Mouse (Mus musculus): ENCODE results near the gene Tenm1. TPM values are rescaled to one million over a fixed set of nuclear protein-coding genes. Genes with fewer than 3 reads are reported as not detected.

Gene Tenm1
- total and polyA plus RNA-seq, 2 experiments from 2014 or later = 24.4 to 54.4 TPM

- Histone ChIP-seq H3K9me3 (ENCODE audit: low read length) (no peaks in the 10 kb centered on the region), H3K36me3 (ENCODE audit: insufficient read depth, low read length) (no peaks in the 10 kb centered on the region), H3K27ac (no peak overlapping the region), H3K27me3 (ENCODE audit: insufficient read depth, low read length) (no peaks in the 10 kb centered on the region), H3K4me1 (ENCODE audit: insufficient read depth, low read length) (no peaks in the 10 kb centered on the region), H3K4me3 (ENCODE audit: low read length) (no peak overlapping the region), H3K4me2 (ENCODE audit: low read depth, low read length) (no peak overlapping the region), H3K9ac (replicated peaks; ENCODE audit: low read length) (no peak overlapping the region)
- ATAC-seq (no peak), DNase-seq (ENCODE audit: low spot score) (no peak)
- WGBS = 71% methylated on average over 3 of the region's 3 CpGs
- TF ChIP-seq CTCF (IDR thresholded peaks at IDR 0.05; ENCODE audit: low read depth) = no peak
Observed at GRCm38 (mm10) chrX:43397957-43398356, 31.0 kb downstream of the Tenm1 start.

- Histone ChIP-seq H3K36me3 (ENCODE audit: insufficient read depth, low read length) (no peaks in the 10 kb centered on the region), H3K27me3 (ENCODE audit: insufficient read depth, low read length) (no peaks in the 10 kb centered on the region), H3K9ac (replicated peaks; ENCODE audit: low read length) (no peak overlapping the region), H3K9me3 (ENCODE audit: low read length) (no peaks in the 10 kb centered on the region), H3K27ac (no peak overlapping the region), H3K4me2 (ENCODE audit: low read depth, low read length) (no peak overlapping the region), H3K4me1 (ENCODE audit: insufficient read depth, low read length) (no peaks in the 10 kb centered on the region), H3K4me3 (ENCODE audit: low read length) (no peak overlapping the region)
- no peak for ATAC-seq
- DNase-seq (ENCODE audit: low spot score) = no peak
- no peak for TF ChIP-seq CTCF (IDR thresholded peaks at IDR 0.05; ENCODE audit: low read depth)
- WGBS = 87% methylated on average over 5 of the region's 5 CpGs
Observed at GRCm38 (mm10) chrX:43388106-43388505, 40.8 kb downstream of the Tenm1 start.

GRCm38 (mm10) chrX:43372526-43372925 lies 56.4 kb downstream of the Tenm1 start:
- no peaks in the 10 kb centered on the region for H3K27me3 ChIP-seq (ENCODE audit: insufficient read depth, low read length)
- WGBS = 37% methylated on average over 1 of the region's 1 CpGs
- H3K4me3 ChIP-seq (ENCODE audit: low read length) = no peak overlapping the region
- no peak overlapping the region for H3K27ac ChIP-seq
- no peak overlapping the region for H3K9ac ChIP-seq (replicated peaks; ENCODE audit: low read length)
- no peaks in the 10 kb centered on the region for H3K9me3 ChIP-seq (ENCODE audit: low read length)
- ATAC-seq (no peak), DNase-seq (ENCODE audit: low spot score) (no peak)
- H3K36me3 ChIP-seq (ENCODE audit: insufficient read depth, low read length) = no peaks in the 10 kb centered on the region
- H3K4me2 ChIP-seq (ENCODE audit: low read depth, low read length) = no peak overlapping the region
- no peak for TF ChIP-seq CTCF (IDR thresholded peaks at IDR 0.05; ENCODE audit: low read depth)
- H3K4me1 ChIP-seq (ENCODE audit: insufficient read depth, low read length) = no peaks in the 10 kb centered on the region

GRCm38 (mm10) chrX:43319351-43319750 lies 109.6 kb downstream of the Tenm1 start:
- Histone ChIP-seq H3K27me3 (ENCODE audit: insufficient read depth, low read length) (no peaks in the 10 kb centered on the region), H3K36me3 (ENCODE audit: insufficient read depth, low read length) (no peaks in the 10 kb centered on the region), H3K4me3 (ENCODE audit: low read length) (no peak overlapping the region), H3K9ac (replicated peaks; ENCODE audit: low read length) (no peak overlapping the region), H3K27ac (no peak overlapping the region), H3K4me2 (ENCODE audit: low read depth, low read length) (no peak overlapping the region), H3K4me1 (ENCODE audit: insufficient read depth, low read length) (no peaks in the 10 kb centered on the region), H3K9me3 (ENCODE audit: low read length) (no peaks in the 10 kb centered on the region)
- WGBS = 62% methylated on average over 1 of the region's 1 CpGs
- no peak for TF ChIP-seq CTCF (IDR thresholded peaks at IDR 0.05; ENCODE audit: low read depth)
- ATAC-seq (no peak), DNase-seq (ENCODE audit: low spot score) (no peak)

DNA sequence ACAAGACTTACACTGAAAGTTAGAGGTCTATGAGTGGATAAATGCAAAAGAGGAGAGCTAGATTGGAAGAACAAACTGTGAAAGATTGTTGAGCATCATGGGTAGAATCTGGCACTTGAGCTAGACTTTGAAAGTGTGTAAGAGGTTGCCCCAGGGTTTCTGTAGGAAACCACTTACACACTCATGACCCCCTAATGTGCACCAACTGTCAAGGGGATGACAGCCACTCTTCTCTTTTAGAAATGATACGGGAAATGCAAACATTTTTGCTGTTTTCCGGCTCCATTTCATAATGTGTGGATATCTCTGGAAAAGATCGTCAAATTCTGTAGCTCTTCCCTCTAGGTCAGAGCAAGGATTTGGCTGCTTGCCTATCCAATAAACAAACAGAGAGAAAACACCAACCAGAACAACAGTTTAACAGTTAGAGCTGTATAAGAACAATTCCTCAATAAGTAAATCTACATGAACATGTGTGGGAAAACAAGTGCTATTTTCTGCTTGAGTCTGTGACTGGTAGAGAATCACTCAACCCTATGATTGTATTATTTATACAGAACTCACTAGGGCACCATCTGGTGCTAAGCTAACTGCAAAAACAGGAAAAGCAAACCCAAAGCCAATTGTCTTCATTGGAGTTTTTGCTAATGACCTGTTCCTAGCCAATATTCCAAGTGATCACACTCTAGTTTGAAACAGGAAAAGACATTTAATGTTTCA lies 111.0 kb downstream of the Tenm1 start:
- no peak overlapping the region for H3K4me2 ChIP-seq (ENCODE audit: low read depth, low read length)
- H3K27ac ChIP-seq = no peak overlapping the region
- no peaks in the 10 kb centered on the region for H3K27me3 ChIP-seq (ENCODE audit: insufficient read depth, low read length)
- H3K4me1 ChIP-seq (ENCODE audit: insufficient read depth, low read length) = no peaks in the 10 kb centered on the region
- H3K36me3 ChIP-seq (ENCODE audit: insufficient read depth, low read length) = no peaks in the 10 kb centered on the region
- peak; percentile 3 for DNase-seq (ENCODE audit: low spot score)
- no peak for TF ChIP-seq CTCF (IDR thresholded peaks at IDR 0.05; ENCODE audit: low read depth)
- ATAC-seq = no peak
- WGBS = 73% methylated on average over 3 of the region's 3 CpGs
- H3K9ac ChIP-seq (replicated peaks; ENCODE audit: low read length) = no peak overlapping the region
- no peaks in the 10 kb centered on the region for H3K9me3 ChIP-seq (ENCODE audit: low read length)
- no peak overlapping the region for H3K4me3 ChIP-seq (ENCODE audit: low read length)

- Histone ChIP-seq H3K4me3 (ENCODE audit: low read length) (no peak overlapping the region), H3K27ac (no peak overlapping the region), H3K4me1 (ENCODE audit: insufficient read depth, low read length) (no peaks in the 10 kb centered on the region), H3K9ac (replicated peaks; ENCODE audit: low read length) (no peak overlapping the region), H3K9me3 (ENCODE audit: low read length) (no peaks in the 10 kb centered on the region), H3K36me3 (ENCODE audit: insufficient read depth, low read length) (no peaks in the 10 kb centered on the region), H3K27me3 (ENCODE audit: insufficient read depth, low read length) (no peaks in the 10 kb centered on the region), H3K4me2 (ENCODE audit: low read depth, low read length) (no peak overlapping the region)
- no peak for DNase-seq (ENCODE audit: low spot score)
- ATAC-seq = no peak
- TF ChIP-seq CTCF (IDR thresholded peaks at IDR 0.05; ENCODE audit: low read depth) = no peak
- whole genome bisulfite sequencing = 69% methylated on average over 4 of the region's 4 CpGs
Observed at GRCm38 (mm10) chrX:43235844-43236243, 193.1 kb downstream of the Tenm1 start.

- ATAC-seq (no peak), DNase-seq (ENCODE audit: low spot score) (no peak)
- Histone ChIP-seq H3K9ac (replicated peaks; ENCODE audit: low read length) (no peak overlapping the region), H3K9me3 (ENCODE audit: low read length) (no peaks in the 10 kb centered on the region), H3K27me3 (ENCODE audit: insufficient read depth, low read length) (no peaks in the 10 kb centered on the region), H3K27ac (no peak overlapping the region), H3K36me3 (ENCODE audit: insufficient read depth, low read length) (no peaks in the 10 kb centered on the region), H3K4me1 (ENCODE audit: insufficient read depth, low read length) (no peaks in the 10 kb centered on the region), H3K4me3 (ENCODE audit: low read length) (no peak overlapping the region), H3K4me2 (ENCODE audit: low read depth, low read length) (no peak overlapping the region)
- WGBS = 78% methylated on average over 3 of the region's 3 CpGs
- TF ChIP-seq CTCF (IDR thresholded peaks at IDR 0.05; ENCODE audit: low read depth) = no peak
Observed at GRCm38 (mm10) chrX:43205003-43205402, 223.9 kb downstream of the Tenm1 start.

All from hindbrain, postnatal 0 days (tissue).